Mouse (Mus musculus) heart, postnatal 0 days (tissue): ENCODE measurements around the gene Upf3b.
A peak's percentile ranks its signal among the peaks of the same experiment; 100 is the strongest.

ENCODE experiments used
- CTCF ChIP-seq: IDR thresholded peaks from 2 replicates; pipeline ENCODE4 v1.5.1; 2016; ENCODE audit warnings: antibody characterized with exemption, control low read depth, low read depth
- EP300 ChIP-seq: IDR thresholded peaks from 2 replicates; pipeline ENCODE4 v1.6.1; 2016; ENCODE audit warnings: antibody characterized with exemption, low read depth

GRCm38 (mm10) chrX:37074262-37074892 lies 35.7 kb downstream of the Upf3b start:
- TF ChIP-seq CTCF (peak; percentile 74), EP300 (no peak)
